Mouse (Mus musculus) lung, postnatal 36 days (tissue): Measurements from ENCODE around the gene Asb11.

Experiments used
- DNase-seq: peaks from one replicate; pipeline ENCODE4 v3.0.0; 2022; ENCODE audit warnings: mixed read lengths

Gene Asb11

GRCm38 (mm10) chrX:164436709-164437108 lies at the start of gene Asb11:
Gene Asb11, plus strand, starts transcription at chrX:164436994.
- DNase-seq: no peak

- no peak for DNase-seq
Measured at GRCm38 (mm10) chrX:164394091-164394490, 42.7 kb upstream of the Asb11 start.

- peak; percentile 20 for DNase-seq
Measured at GRCm38 (mm10) chrX:164398456-164398855, 38.3 kb upstream of the Asb11 start.

DNA sequence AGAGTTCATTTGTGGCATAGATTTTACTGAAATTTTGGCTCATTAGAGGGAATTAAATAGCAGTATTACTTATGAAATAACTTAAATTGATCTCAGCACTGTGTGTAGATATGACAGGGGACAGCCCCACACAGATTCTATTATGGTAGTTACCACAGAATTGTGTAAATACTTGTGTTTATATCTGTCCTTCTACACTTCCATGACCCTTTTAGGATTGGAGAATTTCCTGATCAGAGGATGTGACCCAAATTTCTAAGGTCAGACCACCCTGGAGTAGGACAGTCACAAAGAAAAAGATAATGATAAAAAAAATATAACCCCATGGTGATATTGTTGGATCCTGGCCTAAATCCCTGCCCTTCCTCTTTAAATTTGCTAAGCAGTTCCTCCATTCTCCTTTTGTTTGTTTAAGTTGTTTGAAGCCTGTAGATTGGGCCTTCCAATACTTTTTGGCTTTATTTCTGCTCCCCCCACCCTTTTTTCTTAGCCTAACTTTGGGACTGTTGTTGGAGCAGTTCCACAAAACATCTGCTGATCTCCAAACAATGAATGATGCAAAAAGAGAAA lies 31.6 kb upstream of the Asb11 start:
- DNase-seq: no peak

DNA sequence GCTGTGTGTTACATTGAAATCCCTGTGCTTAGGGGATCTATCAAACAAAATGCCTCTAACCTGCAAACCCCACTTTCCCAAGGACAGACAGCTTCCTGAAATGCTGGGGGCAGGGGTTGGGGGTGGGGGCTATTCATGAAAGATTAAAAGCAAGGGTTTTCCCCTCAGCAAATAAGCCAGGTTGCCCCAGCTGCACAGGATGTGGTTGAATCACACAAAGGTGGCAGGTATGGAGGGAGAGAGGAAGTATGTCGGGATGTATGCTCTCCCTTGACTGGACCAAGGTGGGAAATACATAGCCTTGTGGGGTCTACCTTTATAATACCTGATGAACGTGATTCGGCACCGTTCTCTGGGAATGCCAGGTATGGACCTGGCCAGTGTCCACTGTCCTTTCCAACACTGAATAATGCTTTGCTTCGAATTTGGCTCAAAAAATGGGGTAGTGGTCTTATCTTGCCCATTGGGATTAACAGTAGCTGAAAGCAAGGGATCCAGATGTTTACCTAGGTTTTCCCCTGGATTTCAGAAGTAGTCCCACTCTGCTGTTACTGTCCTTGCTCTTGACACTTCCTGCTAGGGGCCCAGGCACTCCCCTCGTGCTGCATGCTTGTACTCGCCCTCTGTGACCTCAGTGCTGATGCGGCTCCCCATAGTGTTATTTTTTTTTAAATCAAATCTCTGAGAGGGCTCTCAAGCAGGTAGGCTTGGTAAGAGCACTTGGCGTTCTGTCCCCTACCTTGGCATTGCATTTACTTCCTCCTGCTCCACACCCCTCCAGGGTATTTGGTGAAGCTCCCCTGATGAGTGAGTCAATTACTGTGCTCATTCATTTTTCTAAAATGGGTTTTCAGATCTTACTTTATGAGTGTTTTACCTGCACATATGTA lies 30.4 kb upstream of the Asb11 start:
- DNase-seq: no peak

DNA sequence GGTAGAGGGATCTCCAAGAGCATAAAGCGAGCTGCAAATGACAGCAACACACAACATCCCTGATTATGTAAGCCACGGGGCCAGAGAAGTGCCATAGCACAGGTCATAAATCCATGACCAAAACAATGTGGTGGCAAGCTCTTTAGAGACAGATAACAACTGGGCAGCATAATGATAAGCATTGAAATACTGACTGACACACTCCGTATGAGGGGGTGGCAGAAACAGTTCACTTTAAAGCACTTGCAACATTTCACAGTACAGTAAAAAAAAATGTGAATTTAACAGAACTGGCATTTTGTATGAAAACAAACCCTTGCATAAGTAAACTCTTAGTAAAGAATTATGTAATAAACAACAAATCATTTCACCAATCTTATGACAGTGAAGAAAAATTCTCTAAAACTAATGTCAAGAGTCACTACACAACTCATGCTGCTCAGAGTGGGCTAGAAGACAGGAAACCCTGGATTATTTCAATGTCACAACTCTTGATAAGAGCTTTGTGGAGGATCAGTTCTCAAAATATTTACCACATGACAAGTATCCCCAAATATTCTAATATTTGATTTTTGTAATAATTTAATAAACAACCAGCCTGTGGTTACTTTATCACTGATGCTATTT lies 28.4 kb upstream of the Asb11 start:
- no peak for DNase-seq

DNA sequence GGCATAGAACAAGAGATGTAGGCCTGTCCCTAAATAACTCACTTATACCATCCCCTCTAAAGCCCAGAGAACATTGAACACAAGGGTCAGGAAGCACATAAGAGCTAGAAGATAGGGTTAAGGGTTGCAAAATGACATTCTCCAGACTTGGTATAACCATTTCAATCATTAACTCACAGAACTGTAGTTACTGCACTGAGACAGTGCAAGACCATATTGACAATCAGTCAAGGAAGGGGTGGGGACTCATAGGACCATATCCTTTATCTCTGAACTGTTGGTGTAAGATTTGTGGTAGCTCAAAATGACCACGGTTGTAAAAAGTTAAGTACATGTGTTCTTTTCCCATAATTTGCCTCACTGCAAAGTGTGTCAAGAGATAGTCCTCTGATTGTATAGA lies 26.2 kb upstream of the Asb11 start:
- DNase-seq: no peak

GRCm38 (mm10) chrX:164416803-164417202 lies 20.0 kb upstream of the Asb11 start:
- DNase-seq: no peak

- DNase-seq: no peak
Measured at GRCm38 (mm10) chrX:164418008-164418407, 18.8 kb upstream of the Asb11 start.

DNA sequence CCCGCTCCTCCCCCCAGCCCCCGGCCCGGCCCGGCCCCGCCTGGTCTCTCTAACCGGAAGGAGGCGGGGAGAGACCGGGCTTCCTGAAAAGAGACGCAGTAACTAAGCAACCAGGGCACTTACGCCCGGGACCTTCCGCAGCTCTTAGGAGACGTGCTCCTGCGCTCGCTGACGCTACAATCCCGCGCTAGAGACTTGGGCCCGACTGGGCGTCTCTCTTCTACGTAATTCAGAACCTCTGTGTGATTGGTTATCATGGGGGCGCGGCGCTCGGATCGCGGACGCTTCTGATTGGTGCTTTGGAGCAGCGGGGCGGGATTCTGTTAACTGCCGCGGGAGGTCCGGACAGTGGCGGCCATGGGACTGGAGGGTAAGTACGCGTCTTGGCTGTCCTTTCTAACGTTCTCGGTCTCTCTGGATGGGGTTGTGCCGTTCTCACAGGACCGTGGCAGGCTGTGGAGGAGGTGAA lies 17.3 kb upstream of the Asb11 start, which contains the start of gene Piga:
Piga (plus strand) TSS at position 317 of the 469 bp plus-strand sequence.
- DNase-seq: peak; percentile 97

GRCm38 (mm10) chrX:164419955-164420354 lies 16.8 kb upstream of the Asb11 start:
- DNase-seq: no peak

DNA sequence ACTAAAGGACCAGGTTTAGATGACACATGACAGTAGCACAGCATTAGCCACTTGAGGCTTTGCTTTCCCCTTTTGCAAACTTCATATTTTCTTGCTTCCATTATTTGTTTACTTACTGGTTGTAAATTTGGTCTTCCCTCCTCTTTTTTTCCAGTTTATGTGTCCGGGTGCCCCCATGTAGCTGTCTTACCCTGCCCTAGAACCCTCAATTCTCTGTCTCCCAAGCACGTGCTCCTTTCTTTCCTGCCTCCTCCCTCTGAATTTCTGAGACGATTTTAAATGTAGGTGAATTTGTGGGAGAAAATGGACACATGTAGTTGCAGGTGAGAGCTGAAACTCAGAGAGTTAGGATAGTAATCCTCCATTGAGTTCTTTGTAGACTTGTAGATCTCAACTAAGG lies 16.3 kb upstream of the Asb11 start:
- DNase-seq: no peak

DNA sequence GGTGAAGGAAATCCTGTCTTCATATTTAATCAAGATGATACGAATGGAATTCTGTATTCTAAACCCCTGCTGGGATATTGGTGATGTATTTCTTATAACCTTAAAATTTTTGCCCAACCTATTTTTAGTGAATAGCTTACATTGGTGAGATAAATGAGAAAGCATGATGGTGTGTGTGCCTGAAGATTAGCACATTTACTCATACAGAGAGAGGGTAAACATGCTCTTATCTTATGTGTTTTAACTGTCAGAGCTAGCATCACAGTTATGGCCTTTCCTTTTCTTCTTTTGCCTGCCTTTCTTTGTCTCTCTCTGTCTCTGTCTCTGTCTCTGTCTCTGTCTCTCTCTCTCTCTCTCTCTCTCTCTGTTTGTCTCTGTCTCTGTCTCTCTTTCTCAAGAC lies 12.0 kb upstream of the Asb11 start:
- DNase-seq: no peak

DNA sequence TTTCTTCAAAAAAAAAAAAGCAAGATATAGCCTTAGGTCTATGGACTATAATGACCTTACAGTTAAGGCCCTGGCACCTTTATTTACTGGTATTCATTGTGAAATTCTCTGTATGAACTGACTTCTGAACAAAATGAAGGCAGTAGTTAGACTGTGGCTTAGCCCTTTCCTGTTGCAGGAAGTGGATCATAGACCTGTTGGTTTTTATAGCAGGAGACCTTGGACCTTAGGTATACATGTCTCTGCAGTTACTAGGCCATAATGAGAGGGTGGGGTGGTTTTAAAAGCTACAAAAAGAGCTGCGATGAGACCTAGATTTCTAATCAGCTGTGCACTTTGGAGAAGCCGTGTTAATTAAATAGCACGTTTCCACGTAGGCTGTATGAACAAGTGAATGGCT lies 9.5 kb upstream of the Asb11 start:
- no peak for DNase-seq

GRCm38 (mm10) chrX:164428224-164428623 lies 8.6 kb upstream of the Asb11 start:
- no peak for DNase-seq

DNA sequence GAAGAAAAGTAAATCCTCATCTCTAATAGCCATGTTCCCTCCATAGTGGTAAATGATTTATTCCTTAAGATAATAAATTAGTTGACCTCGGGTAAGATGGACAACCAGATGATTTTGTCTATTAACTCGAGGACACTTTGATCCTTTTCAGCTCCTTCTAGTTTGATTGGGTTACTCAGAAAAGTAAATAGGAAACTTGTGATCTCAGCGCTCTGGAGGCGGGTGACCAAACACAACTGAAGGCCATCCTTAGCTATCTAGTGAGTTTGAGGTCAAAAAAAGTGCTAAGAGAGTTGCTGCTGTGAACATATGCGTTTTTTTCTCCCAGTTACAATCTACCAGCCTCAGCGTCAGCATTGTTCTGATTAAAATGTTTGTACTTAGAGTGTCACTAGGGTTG lies 6.2 kb upstream of the Asb11 start:
- DNase-seq: no peak

- DNase-seq: no peak
Measured at GRCm38 (mm10) chrX:164431133-164431532, 5.7 kb upstream of the Asb11 start.

- DNase-seq: no peak
Measured at GRCm38 (mm10) chrX:164431541-164431940, 5.3 kb upstream of the Asb11 start.

GRCm38 (mm10) chrX:164432682-164433081 lies 4.1 kb upstream of the Asb11 start:
- no peak for DNase-seq

DNA sequence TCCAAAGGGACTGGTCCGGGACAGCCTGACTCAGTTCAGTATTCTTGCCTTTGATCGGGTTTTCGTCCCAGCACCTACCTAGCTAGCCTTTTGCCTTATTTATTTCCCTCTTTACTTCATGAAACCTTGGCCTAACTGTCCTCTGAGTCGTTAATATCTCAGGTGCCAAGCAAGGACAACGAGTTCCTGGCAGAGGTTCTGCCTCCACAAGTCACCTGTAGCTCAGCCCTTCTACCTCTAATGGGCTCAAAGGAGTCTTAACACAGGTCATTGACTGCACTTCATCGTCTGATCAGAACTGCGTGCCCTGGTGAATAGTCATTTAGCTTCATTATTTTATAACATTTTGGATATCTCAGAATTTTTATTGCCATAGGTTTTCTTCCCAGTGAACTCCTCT lies 2.7 kb downstream of the Asb11 start:
- DNase-seq: no peak

GRCm38 (mm10) chrX:164440140-164440539 lies 3.3 kb downstream of the Asb11 start:
- peak; percentile 78 for DNase-seq

GRCm38 (mm10) chrX:164440703-164441102 lies 3.9 kb downstream of the Asb11 start:
- no peak for DNase-seq

GRCm38 (mm10) chrX:164441306-164441705 lies 4.5 kb downstream of the Asb11 start:
- no peak for DNase-seq

DNA sequence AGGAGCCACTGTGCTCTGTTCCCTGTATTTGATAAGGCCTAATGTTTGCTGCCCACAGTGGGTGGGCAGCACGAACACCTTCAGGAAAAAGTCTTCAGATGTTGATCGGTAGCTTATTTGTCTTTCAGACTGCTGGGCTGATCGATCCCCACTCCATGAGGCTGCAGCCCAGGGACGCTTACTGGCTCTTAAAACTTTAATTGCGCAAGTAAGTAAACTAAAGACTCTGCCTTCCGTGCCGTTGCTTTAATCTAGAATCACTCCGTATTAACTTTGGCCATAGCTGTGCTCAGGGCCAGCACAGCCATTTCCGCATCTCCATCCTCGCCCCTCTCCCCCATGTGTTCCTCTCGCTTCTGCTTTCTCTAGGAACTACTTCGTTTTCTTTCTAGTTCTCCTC lies 8.8 kb downstream of the Asb11 start:
- DNase-seq: no peak
